Mouse (Mus musculus): ENCODE data around the gene Med31.

Med31 gene

DNA sequence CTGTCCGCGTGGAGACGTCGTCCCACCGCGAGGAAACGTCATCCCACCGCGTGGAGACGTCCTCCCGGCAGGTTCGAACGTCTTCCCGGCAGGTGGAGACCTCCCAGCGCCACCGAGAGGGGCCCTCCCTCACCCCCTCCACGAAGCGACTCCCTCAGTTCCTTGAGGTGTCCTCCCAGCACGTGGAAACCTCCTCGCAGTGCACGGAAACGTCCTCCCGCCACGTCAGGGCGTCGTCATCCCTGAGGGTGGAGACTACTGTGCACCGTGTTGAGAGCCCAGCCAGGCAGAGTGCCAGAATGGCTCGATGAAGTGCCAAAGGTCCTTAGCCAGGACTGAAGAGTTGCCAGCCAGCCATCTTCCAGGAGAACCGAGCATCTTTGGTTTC lies at the start of gene Med31:
TSS of gene Med31 (minus strand) at position 183 of the 388 bp plus-strand sequence.
- peak; percentile 88 for DNase-seq

DNA sequence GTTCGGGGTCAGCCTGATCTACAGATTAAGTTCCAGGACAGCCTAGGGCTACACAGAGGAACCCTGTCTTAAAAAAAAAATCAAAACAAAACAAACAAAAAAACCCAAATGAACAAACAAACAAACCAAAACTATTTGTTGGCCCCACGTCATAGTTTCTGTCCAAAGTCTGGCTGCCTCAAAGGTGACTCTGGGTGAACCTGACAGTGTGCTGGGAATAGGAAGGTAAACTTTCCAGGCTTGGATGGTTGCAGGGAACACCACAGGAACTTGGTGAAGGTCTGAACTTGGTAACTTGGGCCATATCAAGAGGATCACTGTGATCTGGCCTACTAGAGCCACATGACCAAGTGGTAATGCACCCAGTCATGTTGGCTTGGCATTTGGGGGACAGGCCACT lies 41.0 kb upstream of the Med31 start:
- no peak for DNase-seq

DNA sequence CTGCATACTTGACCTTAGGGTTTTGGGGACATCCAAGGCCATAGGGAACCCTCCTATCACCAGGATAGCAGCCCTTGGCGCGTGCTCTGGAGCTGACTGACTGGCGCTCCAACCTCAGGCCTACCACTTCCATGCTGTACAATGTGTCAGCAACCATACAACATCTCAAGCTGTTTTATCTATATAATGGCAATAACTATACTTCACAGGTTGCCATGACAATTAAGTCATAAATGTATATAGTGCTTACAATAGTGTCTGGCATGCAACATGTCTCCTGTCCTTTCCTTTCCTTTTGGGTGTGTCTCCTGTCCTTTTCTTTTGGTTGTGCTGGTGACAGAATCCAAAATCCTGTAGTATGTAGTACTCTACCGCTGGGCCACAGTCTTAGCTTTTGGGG lies 40.2 kb upstream of the Med31 start:
- no peak for DNase-seq

DNA sequence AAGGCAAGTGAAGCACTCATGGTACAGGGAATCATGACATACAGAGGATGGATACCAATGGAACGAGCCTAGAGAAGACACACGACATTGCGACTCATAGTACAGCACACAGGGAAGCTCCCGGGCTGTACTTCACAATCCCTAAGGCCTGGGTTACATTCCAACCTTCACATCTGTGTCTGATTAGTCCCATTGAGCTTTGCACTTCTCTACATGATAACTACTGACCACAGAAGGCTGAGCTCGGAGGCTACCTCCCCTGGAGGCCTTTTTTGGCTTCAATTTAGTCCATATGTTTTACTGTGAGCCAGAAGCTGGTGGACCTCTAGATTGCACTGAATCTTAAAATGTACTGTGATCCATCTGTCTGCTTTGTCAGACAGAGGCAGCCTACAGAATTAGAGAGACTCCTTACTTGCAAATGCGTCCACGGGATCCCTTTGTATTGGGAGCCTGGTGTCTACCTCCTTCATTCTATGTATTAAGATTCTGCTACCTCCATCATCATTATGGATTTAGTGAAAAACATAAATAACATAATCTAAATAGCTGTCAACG lies 29.9 kb upstream of the Med31 start:
- no peak for DNase-seq

DNA sequence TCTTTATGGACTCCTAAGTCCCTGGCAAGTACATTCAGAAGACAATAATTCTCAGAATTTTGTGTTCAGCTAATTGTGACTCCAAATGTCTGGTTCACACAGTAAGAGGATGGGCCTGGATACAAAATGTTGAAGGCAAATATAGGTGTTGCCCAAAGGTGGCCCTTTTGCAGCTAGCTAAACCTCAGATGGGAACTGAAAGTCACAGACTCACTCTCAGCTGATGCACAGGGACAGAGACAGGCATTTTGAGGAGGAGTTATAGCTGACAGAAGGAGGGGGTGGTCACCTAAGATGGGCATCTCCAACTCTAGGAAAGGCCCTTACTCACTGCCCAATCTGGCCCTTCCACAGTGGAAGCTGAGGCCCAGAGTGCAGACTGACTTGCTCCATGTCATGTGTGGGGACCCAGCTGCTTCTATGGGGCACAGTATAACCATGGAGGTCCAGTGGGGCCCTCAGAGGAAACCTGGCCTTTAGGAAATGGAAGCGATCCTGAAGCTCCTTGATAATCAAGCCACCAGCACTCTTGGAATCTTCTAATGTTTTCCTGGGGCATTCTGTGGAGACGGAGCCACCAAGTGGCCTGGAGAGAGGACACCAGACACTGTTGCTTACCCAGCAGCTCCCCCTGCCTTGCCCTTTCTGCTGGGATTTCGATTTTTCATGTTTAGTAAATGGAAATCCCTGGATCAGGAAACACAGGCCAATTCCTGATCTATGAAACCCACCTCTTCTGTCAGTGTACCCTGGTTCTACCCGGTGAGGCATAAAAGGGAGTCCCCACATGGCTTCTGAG lies 24.9 kb upstream of the Med31 start:
- no peak for DNase-seq

DNA sequence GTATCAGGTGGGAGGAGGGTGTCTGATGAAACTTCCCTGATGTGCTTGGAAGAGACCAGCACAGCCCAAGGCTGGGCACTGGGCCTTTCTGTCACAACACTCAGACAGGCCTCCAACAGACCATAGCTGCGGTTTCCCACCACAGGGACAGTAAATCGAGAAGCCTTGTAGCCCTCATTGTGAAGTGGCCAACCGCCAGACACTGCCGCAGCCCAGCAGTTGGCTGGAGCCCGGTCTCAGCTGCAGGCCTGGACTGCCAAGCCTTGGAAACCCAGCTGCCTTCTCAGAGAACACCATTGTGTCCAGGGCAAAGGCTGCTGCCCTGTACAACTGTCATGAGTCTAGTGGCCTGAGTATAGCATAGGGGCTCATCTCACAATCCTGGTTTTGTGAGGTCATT lies 18.6 kb upstream of the Med31 start:
- no peak for DNase-seq

DNA sequence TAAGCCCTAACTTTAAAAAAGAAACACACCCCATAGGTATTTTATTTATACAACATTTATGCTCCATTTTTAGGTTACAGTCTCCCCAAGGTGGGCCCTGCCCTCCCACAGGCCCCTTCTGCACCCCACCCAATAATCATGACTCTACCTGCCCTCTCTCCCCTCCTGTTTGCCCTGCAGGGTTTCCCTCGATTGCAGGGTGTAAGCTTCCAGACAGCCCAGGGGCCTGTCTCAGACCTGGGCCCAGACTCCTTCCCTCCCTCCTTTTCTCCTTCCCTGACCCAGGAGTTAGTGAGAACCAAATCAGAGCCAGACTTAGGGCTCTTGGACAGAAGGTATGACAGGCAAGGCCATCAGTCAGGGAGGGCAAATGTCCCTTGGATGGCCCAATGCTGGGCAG lies 17.6 kb upstream of the Med31 start:
- no peak for DNase-seq

DNA sequence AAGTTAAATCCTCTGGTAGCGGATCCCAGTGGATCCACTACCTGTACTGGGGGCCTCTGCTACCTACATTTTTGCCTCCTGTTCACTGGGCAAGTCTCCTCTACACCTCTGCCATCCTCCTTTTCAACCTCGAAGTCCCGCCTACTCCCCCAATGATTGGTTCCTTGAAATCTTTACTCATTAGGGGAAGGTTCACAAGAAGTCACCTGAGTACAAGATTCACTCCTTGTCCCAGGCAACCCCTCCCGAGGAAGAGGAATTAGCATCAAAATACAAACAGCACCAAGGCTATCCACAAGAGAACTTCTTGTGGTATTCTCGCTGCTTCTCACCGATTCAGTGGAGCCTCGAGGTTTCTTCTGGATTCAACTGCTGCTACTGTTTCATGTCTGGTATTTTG lies 16.7 kb upstream of the Med31 start:
- DNase-seq, result no peak

DNA sequence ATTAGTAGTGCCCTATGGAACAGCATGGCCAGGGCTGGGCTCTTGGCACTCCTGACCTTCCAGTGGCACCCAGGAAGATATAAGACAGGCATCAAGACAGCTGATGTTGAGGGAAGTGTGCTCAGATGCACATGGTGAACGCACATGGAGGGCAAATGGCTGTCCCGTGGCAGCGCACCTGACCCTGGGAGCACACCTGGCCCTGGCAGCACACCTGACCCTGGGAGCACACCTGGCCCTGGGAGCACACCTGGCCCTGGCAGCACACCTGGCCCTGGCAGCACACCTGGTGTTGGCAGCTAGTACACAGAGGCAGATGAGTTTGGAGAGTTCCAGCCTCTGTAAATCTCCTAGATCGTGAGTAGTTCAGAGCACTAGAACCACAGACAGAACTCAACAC lies 13.1 kb upstream of the Med31 start:
- no peak for DNase-seq

DNA sequence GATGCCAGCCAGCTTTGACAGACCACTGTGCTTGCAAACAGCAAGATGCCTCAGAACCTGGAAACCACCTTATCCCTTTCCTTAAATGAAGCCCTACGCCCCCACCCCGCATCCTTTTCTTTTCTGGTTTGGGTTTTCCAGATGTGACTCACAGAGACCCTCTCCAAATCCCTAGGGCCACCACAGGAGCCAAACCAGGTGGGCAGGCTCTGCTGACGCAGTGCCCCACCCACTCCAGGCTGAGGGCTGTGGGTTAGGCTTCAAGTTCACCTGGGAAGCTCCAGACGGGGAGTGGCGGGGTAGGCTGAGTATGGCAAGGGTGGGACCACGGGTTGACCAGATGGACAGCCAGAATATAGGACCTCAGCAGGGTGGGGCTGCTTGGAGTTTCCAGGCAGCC lies 11.5 kb upstream of the Med31 start:
- DNase-seq, result no peak

DNA sequence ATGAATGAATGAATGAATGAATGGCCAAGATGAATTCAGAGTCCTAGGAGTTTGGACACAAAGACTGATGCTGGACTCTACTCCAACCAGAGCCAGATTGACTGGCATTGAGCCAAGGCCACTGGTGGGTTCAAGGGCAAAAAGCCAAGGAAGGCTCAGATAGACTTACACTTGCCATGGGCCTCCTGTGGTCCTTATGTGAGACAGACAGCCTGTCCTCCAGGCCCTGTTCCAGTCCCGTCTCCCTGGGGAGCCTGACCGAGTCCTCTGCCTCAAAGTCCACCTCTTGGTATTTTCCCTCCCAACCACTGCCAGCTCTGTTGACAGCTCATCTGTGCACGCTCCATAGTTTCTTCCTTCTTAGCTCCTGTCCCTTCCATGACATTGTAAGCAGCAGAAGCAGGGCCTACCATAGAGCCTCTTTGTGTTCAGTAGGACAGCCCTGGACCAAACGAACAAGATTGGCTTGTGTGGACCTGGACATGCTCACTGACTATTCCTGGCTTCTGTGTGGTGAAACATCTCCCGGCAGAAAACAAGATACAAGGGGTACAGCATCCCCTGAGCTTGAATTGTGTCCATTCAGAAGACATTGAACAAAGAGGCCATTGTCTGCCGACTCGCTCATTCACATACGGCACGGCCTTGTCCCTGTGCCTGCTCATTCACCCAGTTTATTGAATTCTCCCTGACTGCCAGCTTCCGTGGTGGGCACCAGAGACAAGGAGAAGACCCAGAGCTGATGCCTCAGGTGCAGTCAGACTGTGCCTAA lies 10.8 kb upstream of the Med31 start:
- DNase-seq, result peak; percentile 78

DNA sequence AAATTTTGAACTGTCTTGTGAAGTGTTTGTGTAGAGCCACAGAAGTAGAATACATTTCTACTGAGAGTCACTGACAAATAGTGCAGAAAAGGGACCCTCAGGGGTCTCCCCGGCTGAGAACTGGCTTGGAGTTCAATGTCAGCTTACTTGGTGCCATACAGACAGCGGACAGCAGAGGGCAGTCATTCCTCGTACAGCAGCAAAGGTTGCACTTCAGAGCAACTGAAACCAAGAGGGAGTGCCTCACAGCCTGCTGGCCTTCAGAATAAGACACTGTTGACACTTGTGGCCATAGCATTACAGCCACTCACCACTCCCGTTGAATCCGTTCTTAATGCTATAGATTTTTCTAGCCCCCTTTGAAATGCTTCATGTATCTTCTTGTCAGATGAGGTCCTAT lies 9.5 kb upstream of the Med31 start:
- peak; percentile 81 for DNase-seq

DNA sequence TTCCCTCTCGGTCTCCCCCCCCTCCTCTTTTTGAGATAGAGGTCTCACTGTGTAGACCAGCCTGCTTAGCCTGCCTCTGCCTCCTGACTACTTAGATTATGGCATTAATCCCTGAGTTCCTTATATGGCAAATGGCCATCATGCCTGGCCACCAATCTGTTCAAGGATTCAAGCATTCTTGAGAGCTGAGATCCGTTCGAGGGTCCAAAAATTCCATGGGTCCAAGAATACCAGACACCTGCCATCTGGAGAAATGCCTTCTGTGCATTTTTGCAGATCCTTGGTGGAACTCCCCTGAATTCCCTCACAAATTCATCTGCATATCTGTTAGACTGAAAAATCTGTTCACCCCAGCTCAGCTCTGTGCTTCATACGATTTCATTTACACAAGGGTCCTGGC lies 8.0 kb upstream of the Med31 start:
- DNase-seq, result no peak

DNA sequence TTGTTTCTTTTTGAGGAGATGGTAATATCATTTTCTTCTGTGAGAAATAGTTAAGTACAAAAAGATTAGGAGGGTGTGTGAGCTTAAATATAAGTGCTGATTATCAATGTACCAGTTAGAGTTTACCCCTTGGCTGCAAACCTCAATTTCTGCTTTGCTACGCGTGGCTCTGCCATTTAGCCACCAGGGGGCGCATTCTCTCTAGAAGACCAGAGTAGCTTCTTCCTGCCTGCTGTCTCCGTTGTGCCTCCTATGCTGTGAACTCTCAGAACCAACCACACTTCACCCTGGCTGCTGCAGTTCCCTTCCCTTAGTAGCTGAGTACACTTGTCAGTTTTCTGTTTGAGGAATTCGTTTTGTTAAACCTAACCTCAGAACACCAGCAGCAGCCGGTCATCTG lies 5.9 kb upstream of the Med31 start:
- DNase-seq, result peak; percentile 67

DNA sequence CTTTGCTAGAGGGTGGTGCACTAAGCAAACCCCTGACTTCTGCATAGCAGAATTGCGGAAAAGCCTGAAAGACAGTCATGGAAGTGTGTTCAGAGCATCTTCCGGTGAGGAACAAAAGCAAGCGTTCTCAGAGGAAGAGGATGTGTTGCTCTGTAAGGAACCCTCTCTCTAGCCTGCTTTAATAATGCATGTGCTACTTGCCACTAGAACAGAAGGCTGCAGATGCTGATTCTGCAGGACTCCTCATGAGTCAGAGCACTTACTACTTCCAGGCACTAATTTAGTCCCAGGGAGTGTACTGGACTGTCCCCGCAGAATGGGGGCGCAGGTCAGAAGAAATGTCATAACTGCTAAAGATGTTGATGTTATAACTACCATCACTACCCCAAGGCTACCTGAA lies 1.7 kb upstream of the Med31 start:
- DNase-seq, result no peak

DNA sequence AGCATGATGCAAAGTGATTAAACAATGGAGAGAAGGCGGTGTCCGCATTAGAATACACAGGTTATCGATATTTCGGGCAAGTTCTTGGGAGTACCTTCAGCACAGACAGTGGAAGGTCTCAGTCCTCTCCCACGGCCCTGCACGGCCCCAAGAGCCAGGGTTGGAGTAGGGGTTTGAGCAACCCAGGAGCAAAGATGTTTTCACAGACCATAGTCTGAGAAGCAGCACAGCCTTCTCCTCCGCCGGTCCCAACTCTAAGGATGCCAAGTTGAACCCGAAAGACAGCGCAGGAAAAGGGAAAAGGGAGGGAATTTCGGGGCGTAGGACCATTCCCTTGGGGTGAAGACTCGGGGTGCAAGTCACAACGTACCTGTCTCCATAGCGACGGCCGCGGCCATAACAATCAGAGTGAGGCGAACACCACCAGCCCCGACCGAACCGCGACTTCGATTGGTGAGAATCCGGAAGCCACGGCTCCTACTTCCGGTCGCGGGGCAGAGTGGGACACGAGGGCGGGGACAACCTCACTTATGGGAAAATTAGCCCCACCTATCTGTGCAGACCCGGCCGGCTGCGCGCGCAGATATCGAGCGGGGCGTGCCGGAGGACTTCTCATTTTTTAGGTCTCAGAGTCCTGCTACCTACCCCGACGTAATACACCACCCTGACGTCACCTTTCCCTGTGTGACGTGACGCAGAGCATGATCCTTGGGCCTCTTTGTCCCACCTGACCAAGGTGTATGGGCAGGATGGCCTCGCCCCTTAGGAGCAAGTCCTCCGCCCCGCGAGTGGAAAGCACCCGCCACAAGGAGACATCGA lies 592 bp downstream of the Med31 start:
- peak; percentile 93 for DNase-seq

DNA sequence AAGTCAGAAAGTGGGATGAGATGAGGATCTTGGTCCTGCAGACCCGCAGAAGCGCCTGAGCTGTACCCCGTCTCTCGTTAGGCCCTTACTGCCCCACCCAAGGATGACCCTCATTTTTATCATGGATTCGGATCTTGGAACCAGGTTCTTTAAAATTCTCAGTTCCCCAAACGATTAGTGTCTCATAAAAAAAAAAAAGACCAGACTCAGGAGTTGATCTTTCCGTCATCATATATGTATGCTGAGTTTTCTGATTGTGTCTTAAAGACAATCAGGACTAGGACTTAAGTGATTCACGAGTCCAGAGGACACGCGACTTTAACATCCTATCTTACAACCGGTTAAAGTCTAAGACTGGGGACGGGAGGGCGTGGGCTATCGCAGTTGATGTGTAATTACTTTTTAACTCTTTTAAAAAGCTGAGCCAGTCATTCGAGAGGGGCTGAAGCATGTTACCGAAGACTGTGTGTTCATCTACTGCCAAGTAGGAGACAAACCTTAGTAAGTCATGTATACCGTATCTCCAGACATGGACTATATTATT lies 7.5 kb downstream of the Med31 start:
- no peak for DNase-seq

DNA sequence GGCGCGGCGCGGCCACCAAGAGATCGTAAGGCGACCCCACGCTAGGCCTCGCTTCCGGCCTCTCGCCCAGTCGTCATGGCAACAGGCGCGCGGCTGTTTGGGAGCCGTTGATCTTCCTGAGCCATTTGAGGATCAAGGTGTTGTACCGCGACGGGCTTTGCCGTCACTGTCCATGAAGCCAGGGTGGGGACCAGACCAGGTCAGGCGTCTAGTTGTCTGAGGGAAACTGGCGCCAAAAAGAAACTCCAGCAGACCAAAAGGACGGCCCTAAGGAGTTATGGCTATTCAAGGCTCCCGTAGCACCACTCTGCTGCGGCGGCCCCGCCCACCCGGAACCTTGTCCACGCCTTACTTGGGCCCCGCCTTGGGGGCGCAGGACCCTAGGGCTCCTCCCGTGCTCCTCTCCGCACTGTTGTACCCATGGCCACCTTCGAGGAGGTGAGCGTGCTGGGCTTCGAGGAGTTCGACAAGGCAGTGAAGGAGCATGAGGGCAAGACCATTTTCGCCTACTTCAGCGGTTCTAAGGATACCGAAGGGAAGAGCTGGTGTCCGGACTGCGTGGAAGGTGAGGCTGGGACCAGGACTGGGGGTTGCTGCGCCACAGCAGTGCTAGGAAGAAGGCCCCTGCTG lies 8.1 kb downstream of the Med31 start, which contains the start of the genes 4933427D14Rik and Txndc17:
TSS of gene 4933427D14Rik (minus strand) at position 256 of the 630 bp plus-strand sequence.
TSS of gene Txndc17 (plus strand) at position 344 of the 630 bp plus-strand sequence.
- peak; percentile 84 for DNase-seq

DNA sequence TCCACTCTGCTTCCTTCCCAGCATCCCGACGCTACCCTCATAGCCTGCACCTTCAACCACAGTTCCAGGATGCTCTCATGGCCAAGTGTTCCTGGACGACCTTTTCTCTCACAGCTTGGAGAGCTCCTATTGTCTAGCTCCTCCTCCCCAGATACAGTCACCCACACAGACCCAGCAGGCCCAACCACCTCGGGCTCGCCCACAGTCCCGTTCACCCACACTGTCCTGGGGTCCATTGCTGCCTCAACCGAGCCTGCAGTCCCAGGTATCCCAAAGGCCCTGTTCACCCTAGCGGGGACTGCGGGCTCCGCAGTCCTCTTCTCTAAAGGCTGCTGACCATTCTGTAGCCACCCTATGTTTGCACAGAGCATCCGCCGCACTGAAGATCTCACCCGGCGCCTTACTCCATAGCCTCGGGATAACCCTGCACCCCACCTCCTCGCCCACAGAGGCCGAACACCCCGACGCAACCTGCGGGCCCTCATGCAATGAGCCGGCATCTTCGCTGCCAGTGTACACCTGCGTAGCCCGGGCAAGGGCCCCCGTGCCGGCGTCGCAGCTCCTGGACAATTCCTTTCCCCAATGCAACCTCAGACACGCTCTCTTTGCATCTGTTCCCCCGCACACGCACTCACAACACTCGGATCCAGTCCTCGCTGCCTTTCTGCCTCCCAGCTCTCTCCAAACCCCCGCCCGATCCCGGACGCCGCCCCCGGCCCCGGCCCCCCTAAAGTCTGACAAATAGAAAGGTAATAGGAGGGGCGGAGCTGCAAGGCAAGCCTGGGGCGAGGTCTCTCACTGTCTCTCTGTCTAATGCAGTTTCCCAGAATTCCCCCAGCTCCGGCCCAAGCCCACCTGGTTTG lies 8.8 kb downstream of the Med31 start, which contains the start of gene Gm43951:
TSS of gene Gm43951 (minus strand) at position 500 of the 863 bp plus-strand sequence.
- no peak for DNase-seq

DNA sequence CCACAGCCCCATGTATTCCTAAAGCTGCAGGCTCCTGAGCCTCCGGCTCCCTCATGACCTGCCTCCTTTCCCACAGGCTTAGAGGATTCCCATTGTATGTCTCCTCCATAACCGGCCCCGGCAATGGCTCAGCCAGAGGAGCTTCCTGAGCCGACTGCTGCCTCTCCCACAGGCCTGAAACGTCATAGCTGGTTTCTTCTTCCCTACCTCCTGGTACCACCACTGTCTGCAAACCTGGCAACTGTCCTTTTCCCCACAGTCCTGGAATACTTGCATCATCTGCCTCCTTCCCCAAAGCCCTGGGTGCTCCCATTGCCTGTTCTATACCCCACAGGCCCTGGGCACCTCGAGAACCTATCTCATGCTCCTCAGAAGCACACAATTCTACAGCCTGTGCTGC lies 10.1 kb downstream of the Med31 start:
- DNase-seq, result no peak

DNA sequence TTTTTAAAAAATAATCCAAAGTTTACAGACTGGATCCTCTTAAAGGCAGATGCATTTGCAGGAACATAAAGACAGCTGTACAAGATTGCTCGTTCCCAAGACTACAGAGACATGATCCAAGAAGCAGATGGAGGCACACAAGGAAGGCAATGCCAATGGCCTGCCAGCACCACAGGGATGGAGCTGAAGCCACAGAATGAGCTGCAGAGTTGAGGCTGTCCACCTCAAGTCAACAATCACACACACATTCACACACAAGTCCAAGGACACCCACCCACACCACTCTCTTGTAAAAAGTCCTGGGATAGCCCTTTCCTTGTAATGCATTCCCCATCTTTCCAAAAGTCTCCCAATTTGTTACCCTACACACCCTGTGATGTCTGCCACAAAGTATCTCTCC lies 12.0 kb downstream of the Med31 start:
- no peak for DNase-seq
